Mouse (Mus musculus) CH12.LX (cell line): ENCODE data around the gene Sec16a.

Experiments
- CHD1 ChIP-seq: IDR thresholded peaks from 2 replicates; pipeline ENCODE4 v1.6.1; 2012; ENCODE audit warnings: low read depth, low read length, improper control_type of control experiment, inconsistent platforms
- CHD2 ChIP-seq: IDR thresholded peaks from 2 replicates; pipeline ENCODE4 v1.6.1; 2011; ENCODE audit warnings: low read length, improper control_type of control experiment
- CTCF ChIP-seq, 2 experiments: IDR thresholded peaks in 1 of 2; conservative IDR thresholded peaks in 1 of 2; 2 replicates each; pipeline ENCODE4 v1.5.1; 2011 to 2012; ENCODE audit warnings: low read depth in 2 of 2, low read length in 2 of 2, improper control_type of control experiment in 1 of 2, inconsistent platforms in 1 of 2, mild to moderate bottlenecking in 1 of 2, moderate library complexity in 1 of 2
- E2F4 ChIP-seq: IDR thresholded peaks from 2 replicates; pipeline ENCODE4 v1.6.1; 2011; ENCODE audit warnings: low read depth, low read length, improper control_type of control experiment; ENCODE audit not compliant: insufficient replicate concordance
- EP300 ChIP-seq: IDR thresholded peaks from 2 replicates; pipeline ENCODE4 v1.6.1; 2011; ENCODE audit warnings: low read length, improper control_type of control experiment
- MAFK ChIP-seq: IDR thresholded peaks from 2 replicates; pipeline ENCODE4 v1.6.1; 2011; ENCODE audit warnings: low read length, improper control_type of control experiment; ENCODE audit not compliant: insufficient replicate concordance
- PAX5 ChIP-seq: IDR thresholded peaks from 2 replicates; pipeline ENCODE4 v1.6.1; 2012; ENCODE audit warnings: low read length, inconsistent platforms, mixed read lengths
- POLR2A ChIP-seq: IDR thresholded peaks from 2 replicates; pipeline ENCODE4 v1.6.1; 2011; ENCODE audit warnings: low read depth, mild to moderate bottlenecking, improper control_type of control experiment, low read length
- SIN3A ChIP-seq: IDR thresholded peaks from 2 replicates; pipeline ENCODE4 v1.6.1; 2012; ENCODE audit warnings: low read length, improper control_type of control experiment, inconsistent platforms
- TCF12 ChIP-seq: IDR thresholded peaks from 2 replicates; pipeline ENCODE4 v1.6.1; 2014; ENCODE audit warnings: low read depth, mild to moderate bottlenecking, inconsistent platforms, low read length, improper control_type of control experiment
- USF1 ChIP-seq: IDR thresholded peaks from 2 replicates; pipeline ENCODE4 v1.6.1; 2014; ENCODE audit warnings: low read depth, mild to moderate bottlenecking, inconsistent platforms, low read length, improper control_type of control experiment
- ZC3H11A ChIP-seq: IDR thresholded peaks from 2 replicates; pipeline ENCODE4 v1.6.1; 2012; ENCODE audit warnings: low read depth, mild to moderate bottlenecking, inconsistent platforms, low read length, improper control_type of control experiment
- ZNF384 ChIP-seq: IDR thresholded peaks from 2 replicates; pipeline ENCODE4 v1.6.1; 2012; ENCODE audit warnings: low read depth, low read length, improper control_type of control experiment, inconsistent platforms

- TF ChIP-seq POLR2A (no peak), CHD1 (no peak), E2F4 (no peak), CTCF (conservative IDR thresholded peaks at IDR 0.05 in 1 of 2, IDR thresholded peaks at IDR 0.05 in 1 of 2; ENCODE audit: low read depth in 2 of 2, low read length in 2 of 2) (no peak), SIN3A (no peak), ZC3H11A (no peak), ZNF384 (no peak), EP300 (no peak), PAX5 (no peak), USF1 (no peak), CHD2 (no peak), TCF12 (no peak), MAFK (no peak)
Observed at GRCm38 (mm10) chr2:26421969-26422368, 23.0 kb downstream of the Sec16a start.
